Mouse (Mus musculus): ENCODE measurements at regions not wholly inside any gene's neighbourhood (a gene's known extent, or its start where the extent isn't known, plus 50 kb on each side); places are given as distances from the start of the nearest gene placed in this dataset.

GRCm38 (mm10) chr6:67151515-67151914 lies 86.5 kb upstream of the Serbp1 start:
- DNase-seq (ENCODE audit: low read depth), result no peak

- no peak for DNase-seq (ENCODE audit: low read depth)
Measured at GRCm38 (mm10) chr6:67149425-67149824, 88.6 kb upstream of the Serbp1 start.

GRCm38 (mm10) chr6:67146708-67147107 lies 91.3 kb upstream of the Serbp1 start:
- DNase-seq (ENCODE audit: low read depth), result no peak

DNA sequence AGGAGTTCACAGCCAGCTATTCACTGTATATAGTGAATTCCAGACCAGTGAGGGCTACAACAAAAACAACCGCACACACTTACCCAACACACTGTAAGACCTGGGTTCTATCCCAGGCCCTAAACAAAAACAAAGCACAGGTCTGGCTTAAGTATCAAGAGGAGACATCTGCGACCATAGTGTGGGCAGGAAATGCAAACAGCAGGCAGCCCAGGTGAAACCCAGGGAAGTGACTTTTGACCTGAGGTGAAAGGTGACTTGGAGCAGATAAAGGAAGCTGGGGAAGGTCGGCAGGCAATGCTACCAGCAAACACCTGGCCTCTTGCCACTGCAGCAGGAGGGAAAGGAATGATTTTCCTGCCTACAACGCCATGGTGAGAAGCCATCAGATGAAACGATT lies 92.0 kb upstream of the Serbp1 start:
- no peak for DNase-seq (ENCODE audit: low read depth)

DNA sequence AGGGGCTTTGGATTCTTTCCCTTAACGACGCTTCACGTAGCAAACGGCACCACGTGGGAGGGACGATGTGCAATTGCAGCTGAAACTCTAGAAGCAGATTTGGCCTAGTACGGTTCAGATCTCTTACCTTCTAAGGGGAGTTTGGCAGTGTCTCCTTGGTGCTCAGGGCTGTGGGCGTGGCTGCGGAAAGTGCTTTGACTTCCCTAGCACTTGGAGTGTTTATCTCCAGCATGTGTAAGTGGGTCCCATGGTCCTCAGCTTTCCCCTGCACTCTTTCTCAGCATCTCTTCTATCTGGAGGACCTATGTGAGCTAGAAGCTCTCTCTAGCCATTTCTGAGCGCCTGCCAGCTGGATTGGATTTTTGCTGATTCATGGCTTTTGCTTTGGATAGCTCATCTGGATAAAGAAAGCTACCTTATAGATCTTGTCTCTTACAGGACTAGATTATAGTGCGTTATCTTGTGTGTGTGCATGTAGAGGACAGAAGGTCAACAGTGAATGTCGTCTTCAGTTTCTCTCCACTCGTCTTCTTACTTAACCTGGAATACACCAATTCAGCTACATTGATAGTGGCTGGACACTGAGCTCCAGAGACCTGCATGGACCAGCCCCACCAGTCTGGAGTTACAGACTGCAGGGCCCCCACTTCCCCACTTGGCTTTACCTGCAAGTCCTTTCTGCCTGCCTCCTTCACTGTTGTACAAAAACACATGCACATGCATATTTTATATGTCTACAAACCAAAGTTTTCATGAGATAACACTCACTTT lies 92.8 kb upstream of the Serbp1 start:
- DNase-seq (ENCODE audit: low read depth), result no peak

DNA sequence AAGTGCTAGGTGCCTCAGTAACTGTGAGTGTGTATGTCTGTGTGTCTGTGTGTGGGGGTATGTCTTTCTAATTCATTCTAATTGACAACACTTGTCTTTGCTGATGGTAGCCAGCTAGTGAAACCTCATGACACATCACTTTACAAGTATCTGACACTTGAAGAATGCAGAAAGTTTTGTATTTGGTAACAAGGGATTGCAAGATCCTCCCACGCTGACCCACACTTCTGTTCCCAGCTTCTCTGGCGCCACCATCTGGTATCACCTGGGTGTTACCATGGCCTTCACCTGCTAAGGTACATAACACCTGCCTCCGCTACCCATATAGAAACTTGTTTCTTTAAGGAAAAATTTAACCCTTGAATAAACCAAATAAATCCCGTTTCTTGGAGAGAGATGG lies 95.8 kb upstream of the Serbp1 start:
- no peak for DNase-seq (ENCODE audit: low read depth)

- no peak for DNase-seq (ENCODE audit: low read depth)
Measured at GRCm38 (mm10) chr6:67140645-67141250, 97.2 kb upstream of the Serbp1 start.

DNA sequence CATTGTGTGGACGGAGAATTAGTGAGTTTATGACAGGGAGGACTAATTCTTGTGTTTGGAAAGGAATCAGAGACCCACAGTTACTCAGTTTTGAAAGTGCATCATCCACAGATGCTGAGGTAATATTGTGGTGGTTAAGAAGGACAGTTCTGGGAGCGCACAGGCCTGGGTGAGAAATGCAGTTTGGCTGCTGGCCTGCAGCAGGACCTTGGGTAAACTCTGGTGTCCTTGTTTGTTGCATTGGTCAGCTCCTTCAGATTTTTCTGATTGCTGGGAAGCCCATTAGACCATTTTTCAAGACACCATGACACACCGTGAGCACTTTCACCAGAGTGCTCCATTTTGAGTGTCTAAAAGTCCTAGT lies 99.0 kb upstream of the Serbp1 start:
- no peak for DNase-seq (ENCODE audit: low read depth)

- DNase-seq (ENCODE audit: low read depth), result no peak
Measured at GRCm38 (mm10) chr6:67138302-67139011, 99.5 kb upstream of the Serbp1 start.

DNA sequence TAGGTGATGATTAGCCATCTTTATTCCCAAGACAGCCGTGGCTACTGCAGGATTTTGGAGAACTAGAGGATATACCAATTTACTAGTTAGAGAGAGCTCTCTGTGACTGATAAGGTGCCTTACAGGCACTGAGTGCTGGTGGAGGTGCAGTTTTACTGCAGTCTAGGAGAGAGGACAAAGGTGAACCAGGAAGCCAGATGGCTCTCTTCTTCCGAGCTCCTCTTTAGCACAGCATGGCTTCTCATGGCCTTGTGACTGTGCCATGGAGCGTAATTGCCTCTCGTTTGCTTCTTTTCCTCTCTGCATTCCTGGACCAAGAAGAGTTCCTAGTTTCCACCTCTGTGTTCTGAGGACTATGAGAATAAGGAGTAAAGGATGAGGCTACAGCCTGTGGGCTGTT lies 100.2 kb upstream of the Gadd45a start:
- DNase-seq (ENCODE audit: low read depth), result no peak

GRCm38 (mm10) chr6:67134915-67135314 lies 97.7 kb upstream of the Gadd45a start:
- DNase-seq (ENCODE audit: low read depth), result no peak

DNA sequence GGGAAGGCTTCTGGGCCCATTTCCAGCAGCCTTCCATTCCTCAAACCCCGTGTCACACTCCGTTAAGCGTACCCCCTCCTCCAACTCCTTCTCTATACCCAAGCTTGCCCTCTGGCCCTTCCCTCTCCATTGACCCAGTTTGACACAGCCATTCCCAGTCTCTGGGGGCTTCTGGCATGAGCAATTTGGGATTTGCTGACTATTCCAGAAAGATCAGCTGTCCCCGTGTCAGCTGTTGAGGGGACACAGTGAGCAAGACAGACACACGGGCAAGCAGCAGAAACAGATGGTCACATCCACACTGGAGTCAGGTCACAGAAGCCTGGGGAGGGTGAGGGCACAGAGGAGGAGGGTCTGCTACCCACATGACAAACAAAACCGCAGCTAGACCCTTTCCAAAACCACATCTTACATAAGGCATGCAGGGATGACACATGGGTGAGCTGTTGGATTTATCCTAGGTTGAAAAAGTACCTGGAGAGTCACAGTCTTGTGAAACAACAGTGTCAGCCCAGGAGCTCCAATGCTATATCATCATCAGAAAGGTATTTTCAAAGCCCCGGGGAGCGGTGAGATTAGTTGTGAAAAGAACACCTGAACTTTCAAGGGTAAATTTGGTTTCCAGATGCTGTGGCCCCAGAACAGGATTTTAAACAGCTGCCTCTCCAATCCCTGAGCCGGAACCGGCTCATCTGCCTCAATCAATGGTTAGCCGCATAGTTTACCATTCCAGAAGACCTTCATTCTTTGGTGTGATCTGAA lies 93.5 kb upstream of the Gadd45a start:
- DNase-seq (ENCODE audit: low read depth), result no peak

DNA sequence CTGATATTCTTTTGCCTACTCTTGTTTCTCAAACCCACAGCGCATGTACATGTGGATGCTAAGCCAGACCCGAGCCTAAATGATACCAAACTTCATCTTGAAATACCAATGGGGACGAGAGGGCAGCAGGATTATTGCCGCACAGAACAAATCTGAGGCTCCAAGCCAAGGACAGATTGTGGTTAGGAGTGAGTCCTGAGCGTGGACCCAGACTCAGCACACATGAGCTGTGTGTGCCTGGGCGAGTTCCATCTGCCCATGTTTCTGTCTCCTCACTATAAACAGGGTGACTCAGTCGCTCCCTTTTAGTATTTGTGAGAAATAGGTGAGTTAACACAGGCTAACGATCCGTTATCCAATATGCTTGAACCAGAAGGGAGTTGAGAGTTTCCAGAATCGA lies 92.4 kb upstream of the Gadd45a start:
- DNase-seq (ENCODE audit: low read depth), result no peak

GRCm38 (mm10) chr6:67128503-67129463 lies 91.5 kb upstream of the Gadd45a start:
- DNase-seq (ENCODE audit: low read depth), result peak; percentile 77

- DNase-seq (ENCODE audit: low read depth), result no peak
Measured at GRCm38 (mm10) chr6:67127727-67128126, 90.5 kb upstream of the Gadd45a start.

- DNase-seq (ENCODE audit: low read depth), result no peak
Measured at GRCm38 (mm10) chr6:67125715-67126312, 88.6 kb upstream of the Gadd45a start.

- DNase-seq (ENCODE audit: low read depth), result no peak
Measured at GRCm38 (mm10) chr6:67124089-67124488, 86.8 kb upstream of the Gadd45a start.

DNA sequence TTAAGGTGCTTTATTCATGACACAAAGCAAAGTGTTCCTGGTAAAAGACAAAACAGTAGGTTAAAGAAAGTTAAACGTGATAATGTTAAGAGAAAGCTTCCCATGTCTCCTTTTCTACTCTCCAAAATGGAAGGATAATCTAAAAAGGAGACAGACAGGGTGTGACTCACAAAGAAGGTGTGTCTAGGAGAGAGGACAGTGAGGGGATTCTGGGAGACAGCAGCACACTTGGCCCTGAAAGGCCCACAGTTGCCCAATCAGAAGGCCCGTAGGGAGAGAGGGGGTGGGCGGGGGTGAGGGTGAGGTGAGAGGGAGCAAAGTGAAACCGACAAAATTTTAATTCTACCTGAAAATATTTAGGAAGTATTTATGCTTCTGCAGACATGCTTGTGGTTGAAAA lies 85.8 kb upstream of the Gadd45a start:
- DNase-seq (ENCODE audit: low read depth), result no peak

GRCm38 (mm10) chr6:67116306-67116705 lies 79.0 kb upstream of the Gadd45a start:
- no peak for DNase-seq (ENCODE audit: low read depth)

- DNase-seq (ENCODE audit: low read depth), result no peak
Measured at GRCm38 (mm10) chr6:67115505-67116303, 78.4 kb upstream of the Gadd45a start.
